ENCODE assay signal across 8 mouse cellular contexts in the genomic region with DNA sequence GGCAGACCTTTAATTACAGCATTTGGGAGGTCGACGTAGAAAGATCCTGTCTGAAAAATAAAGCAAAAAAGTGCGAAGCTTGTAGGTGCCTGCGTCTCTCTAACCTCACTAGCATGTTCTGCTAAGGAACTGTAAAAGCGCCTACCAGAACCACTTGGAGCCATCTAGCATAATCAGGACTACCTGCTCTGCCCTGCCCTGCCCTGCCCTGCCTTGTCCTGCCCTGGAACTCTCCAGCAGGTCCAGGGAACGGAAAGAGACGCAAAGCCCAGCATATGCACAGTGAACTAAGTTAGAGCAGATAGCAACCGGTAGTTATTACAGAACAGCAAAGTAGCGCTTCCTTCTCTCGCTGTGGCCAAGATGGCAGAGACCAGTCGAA. TPM values are rescaled to one million over a fixed set of nuclear protein-coding genes. Genes with fewer than 3 reads are reported as not detected.
DNase-seq lines count a peak whose midpoint lies in the region; ATAC-seq and TF ChIP-seq lines count a peak whose summit lies in the region.
"Had no signal": no experiment of that assay in that cellular context is flagged by ENCODE, and none has a peak within 500 bp of the region (broad histone marks: within the 10 kb centered on the region; RNA-seq: fewer than 3 reads in every experiment).

No protein-coding gene starts in this region.

- 42% methylated on average over 11 of the region's 11 CpGs for WGBS in forebrain, embryonic 15.5 days
- 39% methylated on average over 11 of the region's 11 CpGs for WGBS in limb, embryonic 14.5 days
- 40% methylated on average over 11 of the region's 11 CpGs for WGBS in olfactory bulb, adult 2 months

- peak overlapping the region; percentile 88 for H3K4me3 ChIP-seq in layer of hippocampus, adult 2 months
- H3K4me3 ChIP-seq in forebrain, embryonic 15.5 days: peak overlapping the region; percentile 48
- H3K4me3 ChIP-seq in limb, embryonic 14.5 days (replicated peaks; ENCODE audit: low read length): no peak overlapping the region
- H3K4me3 ChIP-seq in olfactory bulb, adult 2 months (ENCODE audit: insufficient read depth, low read depth, low read length): peak overlapping the region; percentile 57

- H3K36me3 ChIP-seq in forebrain, embryonic 15.5 days: no peaks in the 10 kb centered on the region
- no peaks in the 10 kb centered on the region for H3K36me3 ChIP-seq in limb, embryonic 14.5 days (ENCODE audit: control insufficient read depth, insufficient read depth, low read length)

- no peak overlapping the region for H3K9ac ChIP-seq in forebrain, embryonic 15.5 days (replicated peaks)
- no peak overlapping the region for H3K9ac ChIP-seq in limb, embryonic 14.5 days (ENCODE audit: low read depth, low read length, severe bottlenecking)

- no peaks in the 10 kb centered on the region for H3K9me3 ChIP-seq in forebrain, embryonic 15.5 days
- H3K9me3 ChIP-seq in limb, embryonic 14.5 days (ENCODE audit: control insufficient read depth, low read length): no peaks in the 10 kb centered on the region

- no peak for TF ChIP-seq CTCF in layer of hippocampus, adult 2 months (conservative IDR thresholded peaks at IDR 0.05)
- TF ChIP-seq CTCF in olfactory bulb, adult 2 months (IDR thresholded peaks at IDR 0.05; ENCODE audit: insufficient read depth, low read depth, low read length): no peak

- peak overlapping the region; percentile 88 for H3K4me2 ChIP-seq in forebrain, embryonic 15.5 days (replicated peaks)
- H3K4me2 ChIP-seq in limb, embryonic 14.5 days (replicated peaks; ENCODE audit: low read depth, low read length, severe bottlenecking): peak overlapping the region; percentile 85; the same call in 1 of the 2 replicates

- no peaks in the 10 kb centered on the region for H3K27me3 ChIP-seq in forebrain, embryonic 15.5 days
- H3K27me3 ChIP-seq in limb, embryonic 14.5 days (ENCODE audit: control insufficient read depth, insufficient read depth, low read length): no peaks in the 10 kb centered on the region

- DNase-seq in layer of hippocampus, adult 2 months (ENCODE audit: low spot score in 2 of 2): no peak
- DNase-seq in layer of hippocampus, adult 11-12 months (ENCODE audit: low spot score): no peak
- DNase-seq in limb, embryonic 14.5 days (ENCODE audit: low spot score): no peak
- DNase-seq in thymus, postnatal 4 days: no peak
- DNase-seq in gastrocnemius, postnatal 36 days: no peak

- TF ChIP-seq POLR2A in limb, embryonic 14.5 days (IDR thresholded peaks at IDR 0.05; ENCODE audit: borderline replicate concordance, extremely low read depth, insufficient read depth, insufficient read length): no peak
- no peak for TF ChIP-seq POLR2A in olfactory bulb, adult 2 months (IDR thresholded peaks at IDR 0.05; ENCODE audit: insufficient read depth, low read depth, low read length)

- peak; percentile 74 for ATAC-seq in forebrain, embryonic 15.5 days (replicated peaks)
- ATAC-seq in limb, embryonic 14.5 days (ENCODE audit: low FRiP score, low read depth): 0 out of 2 replicates have a peak, but pooled peaks have one; percentile 1

- no peak overlapping the region for H3K27ac ChIP-seq in layer of hippocampus, adult 2 months
- no peak overlapping the region for H3K27ac ChIP-seq in forebrain, embryonic 15.5 days (replicated peaks)
- H3K27ac ChIP-seq in limb, embryonic 14.5 days (replicated peaks; ENCODE audit: low read depth, low read length): no peak overlapping the region
- H3K27ac ChIP-seq in olfactory bulb, adult 2 months (ENCODE audit: insufficient read depth, low read depth, low read length): no peak overlapping the region

- intact Hi-C loops in gastrocnemius, postnatal 36 days (cut with DNase I): loop anchor here (5.0 kb wide), 2 partner anchors 63 to 252 kb away; partner anchors contain the start of gene Mfsd4b4

- H3K4me1 ChIP-seq in forebrain, embryonic 15.5 days: peaks cover 8% of the 10 kb centered on the region; the same call in 1 of the 2 replicates
- H3K4me1 ChIP-seq in limb, embryonic 14.5 days (ENCODE audit: control insufficient read depth, insufficient read depth, low read length): peaks cover 7% of the 10 kb centered on the region; the same call in 1 of the 2 replicates
- peaks cover 5% of the 10 kb centered on the region for H3K4me1 ChIP-seq in olfactory bulb, adult 2 months (ENCODE audit: control insufficient read depth, insufficient read depth, low read length)

RNA-seq across cellular contexts. Expression of gene Mfsd4b3, which starts 0.5 kb away (rescaled TPM):
- total RNA-seq in layer of hippocampus, adult 2 months (2021): under 1 TPM; 0.20 to 0.27 TPM
- 0.13 TPM in 1 of 2 replicates, not detected in the other for polyA plus RNA-seq in forebrain, embryonic 15.5 days (2015; fragmentation: Nextera tagmentation; extraction: Ambion mirVana)
- 0.44 and 0.56 TPM in 2 replicates for polyA plus RNA-seq in limb, embryonic 14.5 days (2012; rRNA removed)
- polyA plus RNA-seq in limb, embryonic 14.5 days (2014; fragmentation: Nextera tagmentation; extraction: Ambion mirVana): 0.26 and 0.48 TPM in 2 replicates
- not detected in 2 replicates for polyA plus RNA-seq in olfactory bulb, adult 2 months (2012; ENCODE audit: insufficient read depth, insufficient read length, low replicate concordance, missing spikeins)
- total RNA-seq in gastrocnemius, postnatal 36 days (2021): 1 to 10 TPM; 3.9 to 4.6 TPM
- total RNA-seq: layer of hippocampus, postnatal 36 days had no signal

RNA-seq across cellular contexts. Expression of gene Mfsd4b5, which starts 26.0 kb away (rescaled TPM):
- under 1 TPM; 0.29 to 0.67 TPM for total RNA-seq in layer of hippocampus, adult 2 months (2021)
- polyA plus RNA-seq in forebrain, embryonic 15.5 days (2015; fragmentation: Nextera tagmentation; extraction: Ambion mirVana): not detected in 2 replicates
- polyA plus RNA-seq in limb, embryonic 14.5 days (2012; rRNA removed): 0.09 and 0.15 TPM in 2 replicates
- polyA plus RNA-seq in limb, embryonic 14.5 days (2014; fragmentation: Nextera tagmentation; extraction: Ambion mirVana): 0.11 TPM in 1 of 2 replicates, not detected in the other
- not detected in 2 replicates for polyA plus RNA-seq in olfactory bulb, adult 2 months (2012; ENCODE audit: insufficient read depth, insufficient read length, low replicate concordance, missing spikeins)
- under 1 TPM; 0.38 to 0.47 TPM for total RNA-seq in gastrocnemius, postnatal 36 days (2021)

RNA-seq across cellular contexts. Expression of gene Mfsd4b2, which starts 33.7 kb away (rescaled TPM):
- total RNA-seq in layer of hippocampus, adult 2 months (2021): under 1 TPM; 0.22 to 0.23 TPM
- polyA plus RNA-seq in forebrain, embryonic 15.5 days (2015; fragmentation: Nextera tagmentation; extraction: Ambion mirVana): not detected in 2 replicates
- polyA plus RNA-seq in limb, embryonic 14.5 days (2012; rRNA removed): 0.03 and 0.08 TPM in 2 replicates
- not detected in 2 replicates for polyA plus RNA-seq in limb, embryonic 14.5 days (2014; fragmentation: Nextera tagmentation; extraction: Ambion mirVana)
- not detected in 2 replicates for polyA plus RNA-seq in olfactory bulb, adult 2 months (2012; ENCODE audit: insufficient read depth, insufficient read length, low replicate concordance, missing spikeins)
- total RNA-seq in gastrocnemius, postnatal 36 days (2021): under 1 TPM; 0.10 to 0.22 TPM
